Mouse (Mus musculus) T-cell, adult 66 days (primary cell): Measurements from ENCODE around the gene Adm2. TPM values are rescaled to one million over a fixed set of nuclear protein-coding genes. Genes with fewer than 3 reads are reported as not detected.

Source experiments
- total RNA-seq, 2 experiments: library from RNA; stranded (reverse); gene quantifications; 3 replicates in 1 of 2; 4 replicates in 1 of 2; pipeline ENCODE4 v1.2.4; 2023

Gene Adm2
- not detected for total RNA-seq

GRCm38 (mm10) chr15:89322670-89323522 is at the start of gene Adm2:
Adm2 (plus strand) TSS chr15:89322720.

GRCm38 (mm10) chr15:89315190-89315731 is 7.3 kb upstream of the Adm2 start, which contains the start of gene Sbf1:
Sbf1 (minus strand) TSS chr15:89315311.

DNA sequence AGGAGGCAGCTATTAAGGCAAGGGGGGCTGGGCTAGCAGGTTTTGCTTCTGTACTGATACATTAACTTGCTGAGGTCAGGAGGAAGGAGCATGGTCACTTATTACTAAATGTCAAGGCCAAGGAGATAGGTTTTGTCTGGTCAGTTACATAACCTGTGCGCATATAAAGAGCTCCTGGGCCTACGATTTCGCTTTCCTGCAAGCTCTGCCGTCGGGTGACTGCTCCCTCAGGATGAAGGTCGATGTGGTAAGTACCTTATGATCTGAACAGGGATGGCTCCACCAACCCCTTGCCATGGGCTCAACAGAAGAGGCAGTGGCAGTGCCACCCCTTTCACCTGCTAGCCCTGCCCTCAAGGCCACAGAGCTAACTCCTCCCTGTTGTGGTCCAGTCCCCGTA is 11.8 kb downstream of the Adm2 start, which contains the start of gene Miox:
Gene Miox, plus strand, starts transcription at position 128 of the 400 bp plus-strand sequence.

GRCm38 (mm10) chr15:89355241-89356187 is 33.0 kb downstream of the Adm2 start, which contains the start of the genes Lmf2 and Ncaph2:
Lmf2 (minus strand) TSS chr15:89355659.
Ncaph2 (plus strand) TSS chr15:89355719.

GRCm38 (mm10) chr15:89373762-89374248 is 51.3 kb downstream of the Adm2 start, which contains the start of gene Sco2:
Sco2 (minus strand) TSS chr15:89373846.

Other genes with a start within 250 kb of the Adm2 start
- 10 to 100 TPM; 49.9 to 50.7 TPM for gene Trabd, start 247.6 kb upstream of the Adm2 start, total RNA-seq
- 10 to 100 TPM; 25.4 to 26.9 TPM for gene Selenoo, start 233.6 kb upstream of the Adm2 start, total RNA-seq
- gene Tubgcp6, start 199.6 kb upstream of the Adm2 start, total RNA-seq = 10 to 100 TPM; 39.6 to 44.1 TPM
- 10 to 100 TPM; 23.1 to 23.6 TPM for gene Hdac10, start 194.0 kb upstream of the Adm2 start, total RNA-seq
- 1 to 10 TPM; 1.9 to 2.6 TPM for gene Mapk12, start 182.0 kb upstream of the Adm2 start, total RNA-seq
- 10 to 100 TPM; 20.9 to 25.3 TPM for gene Mapk11, start 173.1 kb upstream of the Adm2 start, total RNA-seq
- 1 to 10 TPM; 1.5 to 2.3 TPM for gene Plxnb2, start 141.9 kb upstream of the Adm2 start, total RNA-seq
- gene Dennd6b, start 126.2 kb upstream of the Adm2 start, total RNA-seq = 10 to 100 TPM; 21.4 to 24.4 TPM
- 10 to 100 TPM; 41.2 to 45.4 TPM for gene Ppp6r2, start 111.2 kb upstream of the Adm2 start, total RNA-seq
- 100 to 1,000 TPM; 419 to 453 TPM for gene Sbf1, start 7.4 kb upstream of the Adm2 start, total RNA-seq
- gene Miox, start 11.7 kb downstream of the Adm2 start, total RNA-seq = not detected
- gene Lmf2, start 32.9 kb downstream of the Adm2 start, total RNA-seq = 10 to 100 TPM; 39.9 to 50.1 TPM
- 100 to 1,000 TPM; 111 to 131 TPM for gene Ncaph2, start 33.0 kb downstream of the Adm2 start, total RNA-seq
- gene Sco2, start 51.1 kb downstream of the Adm2 start, total RNA-seq = 10 to 100 TPM; 23.7 to 25.2 TPM
- under 1 TPM; 0.65 to 0.76 TPM for gene Tymp, start 54.3 kb downstream of the Adm2 start, total RNA-seq
- gene Odf3b, start 56.6 kb downstream of the Adm2 start, total RNA-seq = not detected
- under 1 TPM; 0.20 to 0.30 TPM for gene Klhdc7b, start 62.2 kb downstream of the Adm2 start, total RNA-seq
- not detected for gene Syce3, start 87.8 kb downstream of the Adm2 start, total RNA-seq
- gene Cpt1b, start 103.1 kb downstream of the Adm2 start, total RNA-seq = 1 to 10 TPM; 4.0 to 6.2 TPM
- gene C730034F03Rik, start 106.9 kb downstream of the Adm2 start, total RNA-seq = 10 to 100 TPM in 1 of 2 experiments, 1 to 10 TPM in 1; 8.1 to 10.1 TPM
- gene Gm44502, start 107.0 kb downstream of the Adm2 start, total RNA-seq = under 1 TPM in 1 of 2 experiments, not detected in 1; 0.68 TPM
- gene Chkb, start 107.2 kb downstream of the Adm2 start, total RNA-seq = 100 to 1,000 TPM; 150 to 159 TPM
- gene Mapk8ip2, start 131.2 kb downstream of the Adm2 start, total RNA-seq = under 1 TPM in 1 of 2 experiments, not detected in 1; 0.12 TPM
- gene Arsa, start 154.7 kb downstream of the Adm2 start, total RNA-seq = 10 to 100 TPM; 13.5 to 15.3 TPM
- gene Shank3, start 176.9 kb downstream of the Adm2 start, total RNA-seq = 1 to 10 TPM in 1 of 2 experiments, under 1 TPM in 1; 0.86 to 2.1 TPM
- not detected for gene Acr, start 245.6 kb downstream of the Adm2 start, total RNA-seq